Mouse (Mus musculus) gastrocnemius, adult 8-10 months (tissue): ENCODE measurements around the gene Insc. TPM values are rescaled to one million over a fixed set of nuclear protein-coding genes. Genes with fewer than 3 reads are reported as not detected.
"Not testable (repeated sequence)": the region's sequence is repeated elsewhere in the genome, so short reads cannot be mapped to it uniquely, and the experiment has no call there.

Experiments
- DNase-seq, 2 experiments: peaks; one replicate each; pipeline ENCODE4 v3.0.0; 2022; ENCODE audit warnings: low spot score in 2 of 2
- total RNA-seq, 4 experiments: library from RNA; stranded (reverse); gene quantifications; 2 replicates each; pipeline ENCODE4 v1.2.4; 2022

Insc gene
- 1 to 10 TPM in 1 of 4 experiments, under 1 TPM in 3; 0.24 to 1.1 (median 0.59) TPM for total RNA-seq

GRCm38 (mm10) chr7:114743022-114743780, at the start of gene Insc:
Gene Insc (plus strand): TSS chr7:114743694.
- no peak for DNase-seq

DNA sequence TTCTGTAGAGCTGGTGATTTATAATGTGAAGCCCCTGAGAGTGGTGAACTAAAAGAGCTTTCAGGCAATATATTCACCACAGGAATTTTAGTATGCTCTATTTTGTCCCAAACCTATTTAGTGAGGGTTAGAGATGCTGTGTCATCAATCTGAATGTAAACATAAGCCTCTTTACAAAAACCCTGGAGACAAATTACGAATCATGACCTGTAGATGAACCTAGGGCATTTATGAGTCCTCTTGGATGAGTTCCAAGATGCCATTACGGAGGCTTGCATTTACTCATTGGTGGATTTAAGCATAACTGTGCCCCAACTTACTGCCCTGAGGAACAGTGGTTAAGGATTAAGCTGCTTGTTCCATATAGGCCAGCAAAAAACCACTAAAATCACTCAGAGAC, 42.6 kb upstream of the Insc start:
- no peak for DNase-seq

DNA sequence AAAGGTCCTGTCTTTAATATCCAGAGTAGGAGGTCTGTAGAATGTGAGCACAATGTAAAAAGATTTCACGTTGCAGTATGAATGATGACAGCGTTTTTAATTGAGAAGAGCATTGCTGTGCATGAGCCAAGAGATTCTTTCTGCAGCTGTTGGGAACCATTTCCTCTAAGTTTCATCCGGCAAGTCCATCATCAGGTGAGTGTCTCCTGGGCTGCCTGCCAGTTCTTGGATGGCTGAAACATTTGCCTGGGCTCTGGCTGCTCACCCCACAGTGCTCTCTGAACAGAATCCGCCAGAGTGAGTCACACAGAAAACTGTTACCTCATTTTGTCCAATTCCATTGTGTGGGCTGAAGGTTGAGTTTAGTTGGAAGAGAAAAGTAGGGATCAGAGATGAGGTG, 36.8 kb upstream of the Insc start:
- DNase-seq, result no peak

GRCm38 (mm10) chr7:114707398-114707797, 36.1 kb upstream of the Insc start:
- DNase-seq, result no peak

- no peak for DNase-seq
Observed at GRCm38 (mm10) chr7:114710419-114710818, 33.1 kb upstream of the Insc start.

DNA sequence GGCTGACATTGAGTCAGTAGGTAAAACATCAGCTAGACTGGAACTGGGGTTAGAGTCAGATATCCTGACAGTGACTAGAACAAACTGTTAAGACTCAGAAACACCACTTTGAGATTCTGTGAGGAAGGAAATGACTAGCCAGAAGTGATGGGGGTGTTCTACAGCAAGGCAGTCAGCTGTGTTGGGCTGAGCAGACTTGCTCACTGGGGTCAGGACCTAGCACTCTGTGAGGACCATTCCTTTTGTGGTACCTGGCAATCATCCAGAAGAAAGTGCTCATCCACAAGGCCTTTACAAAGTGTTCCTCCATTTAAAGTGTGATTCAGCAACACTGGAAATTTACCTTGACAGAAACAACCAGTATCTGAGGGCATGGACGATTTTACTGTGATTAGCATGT, 31.0 kb upstream of the Insc start:
- DNase-seq, result no peak

DNA sequence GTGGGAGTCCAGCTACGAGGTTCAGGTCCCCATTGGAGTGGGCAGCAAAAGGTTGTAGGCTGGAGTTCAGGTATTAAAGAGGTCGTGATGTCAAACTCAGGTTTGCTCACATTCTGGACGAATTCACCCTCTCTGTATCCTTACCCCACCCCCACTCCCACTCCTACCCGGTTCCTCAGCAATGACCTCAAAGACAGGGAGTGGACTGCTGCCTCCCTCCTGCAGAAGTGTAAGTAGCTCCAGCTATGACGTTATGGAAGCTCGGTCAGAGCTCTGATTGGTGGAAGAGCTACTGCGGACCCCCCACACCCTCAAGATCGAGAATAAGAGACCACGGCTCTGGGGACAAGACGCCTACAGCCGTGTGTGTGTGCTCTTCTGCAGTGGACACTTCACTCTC, 25.2 kb upstream of the Insc start, which contains the start of gene Calcb:
TSS of gene Calcb (plus strand) at position 344 of the 400 bp plus-strand sequence.
- DNase-seq, result no peak

- DNase-seq, result no peak
Observed at GRCm38 (mm10) chr7:114719381-114720131, 23.9 kb upstream of the Insc start.

DNA sequence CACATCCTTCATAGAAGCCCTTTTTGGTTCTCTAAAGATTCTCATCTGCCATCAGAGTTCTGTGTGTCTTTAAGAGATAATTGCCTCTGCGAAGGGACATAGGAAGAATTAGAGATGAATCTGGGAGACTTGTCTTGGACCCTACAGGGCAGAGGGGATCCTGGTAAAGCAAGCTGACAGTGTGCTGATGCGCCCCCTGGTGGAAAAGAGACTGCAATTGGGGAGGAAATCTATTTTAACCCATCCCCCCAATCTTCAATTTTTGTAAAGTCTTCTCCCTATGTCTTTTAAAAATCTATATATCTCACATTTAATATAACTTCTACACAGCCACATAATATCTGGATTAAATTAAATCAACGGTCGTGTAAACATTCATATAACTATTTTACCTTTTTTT, 13.8 kb upstream of the Insc start:
- DNase-seq, result not testable (repeated sequence)

DNA sequence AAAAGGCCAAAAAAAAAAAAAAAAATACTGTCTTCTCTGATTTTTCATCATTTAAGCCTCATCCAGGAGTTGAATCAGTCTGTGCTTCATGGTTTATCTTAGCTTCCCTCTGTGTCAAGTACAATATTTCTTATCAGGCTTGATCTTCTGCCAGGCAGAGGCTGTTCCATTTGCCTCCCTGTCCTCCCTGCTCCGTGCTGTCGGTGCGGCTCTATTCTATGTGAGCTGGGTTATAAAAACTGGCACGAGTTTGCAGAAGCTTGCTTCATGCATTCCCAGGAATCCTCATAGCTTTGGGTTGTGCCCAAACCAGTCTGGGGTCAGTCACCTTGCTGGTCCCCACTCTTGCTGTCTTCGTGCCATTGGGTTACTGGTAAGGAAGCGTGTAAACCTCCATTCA, 12.3 kb upstream of the Insc start:
- DNase-seq, result no peak

DNA sequence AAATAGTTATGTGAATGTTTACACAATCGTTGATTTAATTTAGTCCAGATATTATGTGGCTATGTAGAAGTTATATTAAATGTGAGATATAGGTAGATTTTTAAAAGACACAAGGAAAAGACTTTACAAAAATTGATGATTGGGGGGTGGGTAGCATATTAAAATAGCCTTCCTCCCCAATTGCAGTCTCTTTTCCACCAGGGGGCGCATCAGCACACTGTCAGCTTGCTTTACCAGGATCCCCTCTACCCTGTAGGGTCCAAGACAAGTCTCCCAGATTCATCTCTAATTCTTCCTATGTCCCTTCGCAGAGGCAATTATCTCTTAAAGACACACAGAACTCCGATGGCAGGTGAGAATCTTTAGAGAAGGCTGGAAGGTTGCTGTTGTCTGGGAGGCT, 11.8 kb upstream of the Insc start:
- DNase-seq, result not testable (repeated sequence)

- DNase-seq, result no peak
Observed at GRCm38 (mm10) chr7:114736256-114736655, 7.2 kb upstream of the Insc start.

- no peak for DNase-seq
Observed at GRCm38 (mm10) chr7:114738166-114738565, 5.3 kb upstream of the Insc start.

- DNase-seq, result no peak
Observed at GRCm38 (mm10) chr7:114740360-114741165, 2.9 kb upstream of the Insc start.

- DNase-seq, result no peak
Observed at GRCm38 (mm10) chr7:114744639-114745245, 1.2 kb downstream of the Insc start.

- DNase-seq, result peak in 1 of 2 experiments; percentile 6
Observed at GRCm38 (mm10) chr7:114745481-114746271, 2.2 kb downstream of the Insc start.

DNA sequence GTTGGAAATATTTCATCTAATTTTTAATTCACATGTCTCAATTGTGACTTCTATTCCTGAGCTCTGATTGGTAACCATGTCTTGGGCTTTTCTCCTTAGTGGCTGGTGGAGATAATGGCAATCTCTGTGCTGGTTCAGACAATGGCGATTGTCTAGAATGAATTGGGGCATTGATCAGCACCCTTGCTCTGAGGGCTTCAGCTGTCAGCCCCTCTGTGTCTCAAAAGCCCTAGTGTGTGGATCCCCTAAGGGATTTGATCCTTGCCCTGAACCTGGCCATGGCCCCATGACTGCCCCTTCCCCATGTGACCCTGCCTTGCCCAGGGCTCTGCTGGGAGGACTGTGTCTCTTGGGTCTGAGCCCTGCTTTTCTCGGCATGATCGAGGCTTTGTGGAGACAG, 4.1 kb downstream of the Insc start:
- DNase-seq, result no peak

DNA sequence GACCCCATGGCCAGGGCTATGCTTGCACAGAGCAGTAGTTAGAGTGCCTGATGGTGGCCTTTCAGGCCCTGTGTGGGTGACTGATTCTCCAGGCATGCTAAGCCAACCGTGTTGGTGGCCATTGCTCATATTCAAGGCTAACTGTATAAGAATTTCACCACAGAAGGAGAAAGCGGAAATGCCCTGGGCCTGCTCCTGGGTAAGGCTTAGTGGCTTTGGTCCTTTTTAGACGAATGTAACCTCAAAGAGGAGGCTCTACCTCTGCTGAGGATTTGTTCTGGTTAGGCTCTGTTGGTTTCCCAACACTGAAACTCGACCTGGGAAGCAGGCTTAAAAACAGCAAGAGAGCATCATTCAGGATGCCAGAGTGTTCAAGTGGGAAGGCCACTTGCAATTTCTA, 4.7 kb downstream of the Insc start:
- no peak for DNase-seq

GRCm38 (mm10) chr7:114753471-114753870, 10.0 kb downstream of the Insc start:
- no peak for DNase-seq

DNA sequence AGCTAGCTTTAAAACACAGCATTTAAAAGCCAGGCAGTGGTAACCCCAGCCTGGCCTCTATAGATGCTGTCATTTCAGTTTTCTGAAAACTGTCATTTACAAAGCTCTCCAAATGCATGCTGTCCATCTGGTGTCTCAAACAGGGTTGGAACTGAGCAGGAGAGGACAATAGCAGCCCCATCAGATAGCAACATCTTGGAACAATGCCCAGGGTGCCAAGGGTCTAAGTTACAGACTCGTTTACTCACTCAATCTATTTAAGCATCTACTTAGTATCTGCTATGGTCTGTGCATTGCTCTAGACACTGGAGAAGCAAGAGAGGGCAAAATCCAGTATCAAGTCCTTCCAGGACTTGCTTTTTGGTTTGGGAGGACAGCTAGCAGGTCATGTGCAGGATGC, 10.7 kb downstream of the Insc start:
- DNase-seq, result no peak

- no peak for DNase-seq
Observed at GRCm38 (mm10) chr7:114754626-114755025, 11.1 kb downstream of the Insc start.
